Mouse (Mus musculus): ENCODE data around the gene Naxd. TPM values are rescaled to one million over a fixed set of nuclear protein-coding genes. Genes with fewer than 3 reads are reported as not detected.

Gene Naxd
- polyA plus RNA-seq, 2 experiments: 112 to 117 TPM

- no peak for DNase-seq (ENCODE audit: low spot score)
- peaks cover 65% of the 10 kb centered on the region for H3K36me3 ChIP-seq (ENCODE audit: control insufficient read depth, insufficient read depth, low read length)
Measured at GRCm38 (mm10) chr8:11518676-11519075, 21.4 kb downstream of the Naxd start.

GRCm38 (mm10) chr8:11523331-11523730 is 26.0 kb downstream of the Naxd start:
- DNase-seq (ENCODE audit: low spot score) (no peak), ATAC-seq (ENCODE audit: low FRiP score, low read depth) (no peak)
- Histone ChIP-seq H3K9ac (ENCODE audit: low read depth, low read length, severe bottlenecking) (no peak overlapping the region), H3K9me3 (ENCODE audit: control insufficient read depth, low read length) (no peaks in the 10 kb centered on the region), H3K4me3 (replicated peaks; ENCODE audit: low read length) (no peak overlapping the region), H3K4me1 (ENCODE audit: control insufficient read depth, insufficient read depth, low read length) (no peaks in the 10 kb centered on the region), H3K27ac (replicated peaks; ENCODE audit: low read depth, low read length) (no peak overlapping the region), H3K4me2 (replicated peaks; ENCODE audit: low read depth, low read length, severe bottlenecking) (no peak overlapping the region), H3K27me3 (ENCODE audit: control insufficient read depth, insufficient read depth, low read length) (no peaks in the 10 kb centered on the region), H3K36me3 (ENCODE audit: control insufficient read depth, insufficient read depth, low read length) (peaks cover 29% of the 10 kb centered on the region)
- 82% methylated on average over 3 of the region's 3 CpGs for WGBS
- TF ChIP-seq POLR2A (IDR thresholded peaks at IDR 0.05; ENCODE audit: borderline replicate concordance, extremely low read depth, insufficient read depth, insufficient read length): no peak

More at GRCm38 (mm10) chr8:11518676-11519075, 21.4 kb downstream of the Naxd start:
- 91% methylated on average over 11 of the region's 11 CpGs for WGBS
- no peak for TF ChIP-seq POLR2A (IDR thresholded peaks at IDR 0.05; ENCODE audit: borderline replicate concordance, extremely low read depth, insufficient read depth, insufficient read length)
- Histone ChIP-seq H3K27ac (replicated peaks; ENCODE audit: low read depth, low read length) (no peak overlapping the region), H3K4me1 (ENCODE audit: control insufficient read depth, insufficient read depth, low read length) (no peaks in the 10 kb centered on the region), H3K9ac (ENCODE audit: low read depth, low read length, severe bottlenecking) (no peak overlapping the region), H3K4me2 (replicated peaks; ENCODE audit: low read depth, low read length, severe bottlenecking) (no peak overlapping the region), H3K9me3 (ENCODE audit: control insufficient read depth, low read length) (no peaks in the 10 kb centered on the region), H3K4me3 (replicated peaks; ENCODE audit: low read length) (no peak overlapping the region), H3K27me3 (ENCODE audit: control insufficient read depth, insufficient read depth, low read length) (no peaks in the 10 kb centered on the region)
- ATAC-seq (ENCODE audit: low FRiP score, low read depth): no peak

- Histone ChIP-seq H3K27me3 (ENCODE audit: control insufficient read depth, insufficient read depth, low read length) (no peaks in the 10 kb centered on the region), H3K4me1 (ENCODE audit: control insufficient read depth, insufficient read depth, low read length) (no peaks in the 10 kb centered on the region), H3K4me3 (replicated peaks; ENCODE audit: low read length) (no peak overlapping the region), H3K27ac (replicated peaks; ENCODE audit: low read depth, low read length) (no peak overlapping the region), H3K9me3 (ENCODE audit: control insufficient read depth, low read length) (no peaks in the 10 kb centered on the region), H3K9ac (ENCODE audit: low read depth, low read length, severe bottlenecking) (no peak overlapping the region), H3K36me3 (ENCODE audit: control insufficient read depth, insufficient read depth, low read length) (peaks cover 37% of the 10 kb centered on the region), H3K4me2 (replicated peaks; ENCODE audit: low read depth, low read length, severe bottlenecking) (no peak overlapping the region)
- DNase-seq (ENCODE audit: low spot score) (no peak), ATAC-seq (ENCODE audit: low FRiP score, low read depth) (no peak)
- 86% methylated on average over 18 of the region's 18 CpGs for WGBS
- TF ChIP-seq POLR2A (IDR thresholded peaks at IDR 0.05; ENCODE audit: borderline replicate concordance, extremely low read depth, insufficient read depth, insufficient read length): no peak
Measured at GRCm38 (mm10) chr8:11530155-11530770, 33.0 kb downstream of the Naxd start.

GRCm38 (mm10) chr8:11530849-11531248 is 33.5 kb downstream of the Naxd start:
- no peaks in the 10 kb centered on the region for H3K27me3 ChIP-seq (ENCODE audit: control insufficient read depth, insufficient read depth, low read length)
- DNase-seq (ENCODE audit: low spot score) (no peak), ATAC-seq (ENCODE audit: low FRiP score, low read depth) (no peak)
- 82% methylated on average over 4 of the region's 4 CpGs for WGBS
- no peak overlapping the region for H3K9ac ChIP-seq (ENCODE audit: low read depth, low read length, severe bottlenecking)
- TF ChIP-seq POLR2A (IDR thresholded peaks at IDR 0.05; ENCODE audit: borderline replicate concordance, extremely low read depth, insufficient read depth, insufficient read length): no peak
- H3K4me3 ChIP-seq (replicated peaks; ENCODE audit: low read length): no peak overlapping the region
- H3K9me3 ChIP-seq (ENCODE audit: control insufficient read depth, low read length): no peaks in the 10 kb centered on the region
- no peak overlapping the region for H3K4me2 ChIP-seq (replicated peaks; ENCODE audit: low read depth, low read length, severe bottlenecking)
- no peak overlapping the region for H3K27ac ChIP-seq (replicated peaks; ENCODE audit: low read depth, low read length)
- peaks cover 38% of the 10 kb centered on the region for H3K36me3 ChIP-seq (ENCODE audit: control insufficient read depth, insufficient read depth, low read length)
- H3K4me1 ChIP-seq (ENCODE audit: control insufficient read depth, insufficient read depth, low read length): no peaks in the 10 kb centered on the region

DNA sequence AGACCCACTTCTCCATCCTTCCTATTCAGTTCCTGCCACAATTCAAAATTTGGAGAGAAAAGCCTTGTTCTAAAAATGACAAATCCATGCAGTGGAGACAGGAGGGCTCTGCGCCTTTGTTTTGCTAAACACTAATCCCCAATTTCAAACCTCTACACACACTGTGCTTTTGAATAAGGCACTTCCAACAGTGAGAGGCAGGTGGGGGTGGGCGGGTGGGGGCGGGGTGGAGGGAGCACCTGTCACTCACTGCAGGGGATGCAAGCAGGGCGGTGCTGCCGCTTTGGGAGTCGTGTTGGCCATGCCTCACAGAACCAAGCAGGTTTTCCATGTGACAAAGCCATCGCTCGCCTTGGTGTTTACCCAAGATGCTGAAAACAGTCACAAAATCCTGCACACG is 37.2 kb downstream of the Naxd start:
- WGBS: 55% methylated on average over 9 of the region's 9 CpGs
- no peak for TF ChIP-seq POLR2A (IDR thresholded peaks at IDR 0.05; ENCODE audit: borderline replicate concordance, extremely low read depth, insufficient read depth, insufficient read length)
- peaks cover 45% of the 10 kb centered on the region for H3K36me3 ChIP-seq (ENCODE audit: control insufficient read depth, insufficient read depth, low read length)

More for the DNA sequence above, 37.2 kb downstream of the Naxd start:
- no peak for ATAC-seq (ENCODE audit: low FRiP score, low read depth)
- H3K27ac ChIP-seq (replicated peaks; ENCODE audit: low read depth, low read length): no peak overlapping the region
- no peaks in the 10 kb centered on the region for H3K4me1 ChIP-seq (ENCODE audit: control insufficient read depth, insufficient read depth, low read length)
- H3K4me2 ChIP-seq (replicated peaks; ENCODE audit: low read depth, low read length, severe bottlenecking): no peak overlapping the region
- no peak for DNase-seq (ENCODE audit: low spot score)
- H3K4me3 ChIP-seq (replicated peaks; ENCODE audit: low read length): no peak overlapping the region
- no peaks in the 10 kb centered on the region for H3K27me3 ChIP-seq (ENCODE audit: control insufficient read depth, insufficient read depth, low read length)
- no peak overlapping the region for H3K9ac ChIP-seq (ENCODE audit: low read depth, low read length, severe bottlenecking)
- no peaks in the 10 kb centered on the region for H3K9me3 ChIP-seq (ENCODE audit: control insufficient read depth, low read length)
